Mouse (Mus musculus) lung, postnatal 0 days (tissue): ENCODE results near the gene Suv39h2. TPM values are rescaled to one million over a fixed set of nuclear protein-coding genes. Genes with fewer than 3 reads are reported as not detected.

Experiments used
- ATAC-seq: fragments of 200-750 bp; cut with Nextera tagmentation; 2 replicates; pipeline ENCODE4 v1.8.0; 2017; ENCODE audit warnings: moderate library complexity
- DNase-seq: peaks from one replicate; pipeline ENCODE4 v3.0.0-alpha.2; 2016; ENCODE audit warnings: low spot score
- H3K27ac ChIP-seq: fragments of 300-500 bp; sonication (generic); 2 replicates; pipeline ENCODE4 v1.5.1; 2014; ENCODE audit warnings: antibody characterized with exemption, mild to moderate bottlenecking, low read length, mixed read lengths
- H3K27me3 ChIP-seq: fragments of 300-500 bp; sonication (generic); replicated peaks from 2 replicates; pipeline ENCODE4 v1.6.1; 2014; ENCODE audit warnings: low read length, mixed read lengths; ENCODE audit not compliant: insufficient read depth
- H3K36me3 ChIP-seq: fragments of 300-500 bp; sonication (generic); 2 replicates; pipeline ENCODE4 v1.6.1; 2014; ENCODE audit warnings: low read length, mixed read lengths; ENCODE audit not compliant: insufficient read depth
- H3K4me1 ChIP-seq: fragments of 300-500 bp; sonication (generic); 2 replicates; pipeline ENCODE4 v1.6.1; 2014; ENCODE audit warnings: antibody characterized with exemption, low read depth, low read length, mixed read lengths; ENCODE audit not compliant: insufficient read depth
- H3K4me2 ChIP-seq: fragments of 300-500 bp; sonication (generic); replicated peaks from 2 replicates; pipeline ENCODE4 v1.6.1; 2014; ENCODE audit warnings: low read depth, mild to moderate bottlenecking, low read length, moderate library complexity, mixed read lengths
- H3K4me3 ChIP-seq: fragments of 300-500 bp; sonication (generic); 2 replicates; pipeline ENCODE4 v1.5.1; 2014; ENCODE audit warnings: low read depth, low read length
- H3K9ac ChIP-seq: fragments of 300-500 bp; sonication (generic); replicated peaks from 2 replicates; pipeline ENCODE4 v1.6.1; 2014; ENCODE audit warnings: low read depth, mild to moderate bottlenecking
- H3K9me3 ChIP-seq: fragments of 300-500 bp; sonication (generic); 2 replicates; pipeline ENCODE4 v1.6.1; 2016; ENCODE audit warnings: low read length, mixed read lengths
- CTCF ChIP-seq: IDR thresholded peaks from 2 replicates; pipeline ENCODE4 v1.5.1; 2016; ENCODE audit warnings: antibody characterized with exemption, mild to moderate bottlenecking
- EP300 ChIP-seq: IDR thresholded peaks from 2 replicates; pipeline ENCODE4 v1.6.1; 2016; ENCODE audit warnings: antibody characterized with exemption, mild to moderate bottlenecking, control low read depth
- WGBS: fragments of 180-500 bp; shearing (Covaris S2); extraction: QIAGEN DNeasy Blood & Tissue Kit; methylation state at CpG from one replicate; pipeline ENCODE4 v1.1.7; 2014; 5-methylcytosine and 5-hydroxymethylcytosine counted together
- polyA plus RNA-seq: library from polyadenylated mRNA; unstranded; fragments of >200 nt; fragmentation: Nextera tagmentation; extraction: Ambion mirVana; gene quantifications from 2 replicates; pipeline ENCODE4 v1.2.1, GENCODE M21; 2015

Gene Suv39h2
- polyA plus RNA-seq, 1 experiment from 2014 or later: 1.3 TPM

GRCm38 (mm10) chr2:3415676-3416075, 59.2 kb downstream of the Suv39h2 start:
- Histone ChIP-seq H3K4me1 (no peaks in the 10 kb centered on the region), H3K9ac (no peak overlapping the region), H3K9me3 (no peaks in the 10 kb centered on the region), H3K4me3 (no peak overlapping the region), H3K36me3 (no peaks in the 10 kb centered on the region), H3K27ac (no peak overlapping the region), H3K4me2 (no peak overlapping the region), H3K27me3 (no peaks in the 10 kb centered on the region)
- DNase-seq (peak; percentile 25), ATAC-seq (no peak)
- no peak for TF ChIP-seq CTCF
- TF ChIP-seq EP300: no peak
- 25% methylated on average over 1 of the region's 1 CpGs for WGBS

DNA sequence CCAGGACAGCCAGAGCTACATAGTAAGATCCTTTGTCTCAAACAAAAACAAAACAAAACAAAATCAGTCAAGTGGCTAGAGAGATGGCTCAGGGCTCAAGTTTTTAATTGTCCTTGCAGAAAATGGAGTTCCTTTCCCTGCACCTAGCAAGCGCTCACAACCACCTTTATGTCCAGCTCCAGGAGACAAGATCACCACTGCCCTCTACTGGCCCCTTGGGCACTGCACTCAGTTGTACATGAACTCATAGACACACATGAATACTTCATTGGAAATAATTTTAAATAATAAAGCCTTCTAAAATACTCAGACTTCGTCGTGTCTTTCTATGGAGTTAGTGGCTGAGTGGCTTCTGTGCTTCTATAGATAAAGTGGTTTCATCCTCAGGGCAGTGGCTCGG, 60.6 kb downstream of the Suv39h2 start:
- Histone ChIP-seq H3K4me3 (no peak overlapping the region), H3K27me3 (no peaks in the 10 kb centered on the region), H3K27ac (no peak overlapping the region), H3K36me3 (no peaks in the 10 kb centered on the region), H3K4me2 (no peak overlapping the region), H3K4me1 (no peaks in the 10 kb centered on the region), H3K9ac (no peak overlapping the region), H3K9me3 (no peaks in the 10 kb centered on the region)
- TF ChIP-seq CTCF: peak; percentile 76
- no peak for TF ChIP-seq EP300
- DNase-seq: peak; percentile 51
- ATAC-seq: no peak
- 41% methylated on average over 4 of the region's 4 CpGs for WGBS

GRCm38 (mm10) chr2:3407756-3408155, 67.1 kb downstream of the Suv39h2 start:
- WGBS: 59% methylated on average over 7 of the region's 7 CpGs
- no peak for TF ChIP-seq EP300
- TF ChIP-seq CTCF: no peak
- no peaks in the 10 kb centered on the region for H3K27me3 ChIP-seq
- ATAC-seq (no peak), DNase-seq (no peak)
- H3K36me3 ChIP-seq: no peaks in the 10 kb centered on the region
- no peaks in the 10 kb centered on the region for H3K9me3 ChIP-seq
- no peaks in the 10 kb centered on the region for H3K4me1 ChIP-seq
- no peak overlapping the region for H3K4me2 ChIP-seq
- H3K9ac ChIP-seq: no peak overlapping the region
- no peak overlapping the region for H3K27ac ChIP-seq
- no peak overlapping the region for H3K4me3 ChIP-seq

- H3K27ac ChIP-seq: no peak overlapping the region
- no peaks in the 10 kb centered on the region for H3K4me1 ChIP-seq
- no peaks in the 10 kb centered on the region for H3K9me3 ChIP-seq
- TF ChIP-seq CTCF (no peak), EP300 (no peak)
- H3K9ac ChIP-seq: no peak overlapping the region
- H3K27me3 ChIP-seq: no peaks in the 10 kb centered on the region
- H3K4me2 ChIP-seq: no peak overlapping the region
- ATAC-seq (no peak), DNase-seq (no peak)
- no peak overlapping the region for H3K4me3 ChIP-seq
- WGBS: 81% methylated on average over 4 of the region's 4 CpGs
- H3K36me3 ChIP-seq: no peaks in the 10 kb centered on the region
Observed at GRCm38 (mm10) chr2:3405981-3406380, 68.8 kb downstream of the Suv39h2 start.

Other genes with a start within 250 kb of the Suv39h2 start
- gene Nmt2, start 190.8 kb downstream of the Suv39h2 start, polyA plus RNA-seq: 35.0 and 37.0 TPM in 2 replicates
- gene Rpp38, start 142.4 kb downstream of the Suv39h2 start, polyA plus RNA-seq: 8.9 and 10.0 TPM in 2 replicates
- gene Acbd7, start 138.9 kb downstream of the Suv39h2 start, polyA plus RNA-seq: 2.5 and 3.3 TPM in 2 replicates
- 1.3 TPM in 1 of 2 replicates, not detected in the other for gene Olah, start 77.8 kb downstream of the Suv39h2 start, polyA plus RNA-seq
- gene Meig1, start 52.4 kb downstream of the Suv39h2 start, polyA plus RNA-seq: 27.0 and 34.6 TPM in 2 replicates
- gene Dclre1c, start 50.9 kb downstream of the Suv39h2 start, polyA plus RNA-seq: 3.0 and 4.0 TPM in 2 replicates
- 0.94 and 1.0 TPM in 2 replicates for gene Gm45902, start 37.8 kb upstream of the Suv39h2 start, polyA plus RNA-seq
- gene Hspa14, start 37.8 kb upstream of the Suv39h2 start, polyA plus RNA-seq: 46.8 and 46.9 TPM in 2 replicates
- gene Cdnf, start 38.0 kb upstream of the Suv39h2 start, polyA plus RNA-seq: 0.42 and 0.49 TPM in 2 replicates
- 20.0 and 20.5 TPM in 2 replicates for gene Fam107b, start 95.5 kb upstream of the Suv39h2 start, polyA plus RNA-seq